Mouse (Mus musculus) kidney, postnatal 0 days (tissue): ENCODE measurements at regions not wholly inside any gene's neighbourhood (a gene's known extent, or its start where the extent isn't known, plus 50 kb on each side); places are given as distances from the start of the nearest gene placed in this dataset.

Experiments
- ATAC-seq: fragments of 200-750 bp; cut with Nextera tagmentation; replicated peaks from 2 replicates; pipeline ENCODE4 v1.8.0; 2017; ENCODE audit warnings: low read depth, moderate number of reproducible peaks, moderate TSS enrichment, moderate library complexity; ENCODE audit not compliant: low FRiP score
- DNase-seq: peaks from one replicate; pipeline ENCODE4 v3.0.0-alpha.2; 2016; ENCODE audit warnings: low spot score
- H3K27ac ChIP-seq: fragments of 300-500 bp; sonication (generic); 2 replicates; pipeline ENCODE4 v1.5.1; 2014; ENCODE audit warnings: mild to moderate bottlenecking
- H3K27me3 ChIP-seq: fragments of 300-500 bp; sonication (generic); 2 replicates; pipeline ENCODE4 v1.6.1; 2014; ENCODE audit warnings: low read length, mixed read lengths; ENCODE audit not compliant: insufficient read depth
- H3K36me3 ChIP-seq: fragments of 300-500 bp; sonication (generic); 2 replicates; pipeline ENCODE4 v1.6.1; 2014; ENCODE audit warnings: low read length, mixed read lengths; ENCODE audit not compliant: insufficient read depth
- H3K4me1 ChIP-seq: fragments of 300-500 bp; sonication (generic); replicated peaks from 2 replicates; pipeline ENCODE4 v1.6.1; 2014; ENCODE audit warnings: antibody characterized with exemption, low read length, mixed read lengths; ENCODE audit not compliant: insufficient read depth
- H3K4me2 ChIP-seq: fragments of 300-500 bp; sonication (generic); 2 replicates; pipeline ENCODE4 v1.6.1; 2014; ENCODE audit warnings: mild to moderate bottlenecking, low read length, moderate library complexity, mixed read lengths
- H3K4me3 ChIP-seq: fragments of 300-500 bp; sonication (generic); replicated peaks from 2 replicates; pipeline ENCODE4 v1.5.1; 2014; ENCODE audit warnings: low read depth, low read length
- H3K9ac ChIP-seq: fragments of 300-500 bp; sonication (generic); 2 replicates; pipeline ENCODE4 v1.6.1; 2014; ENCODE audit warnings: low read depth, low read length
- H3K9me3 ChIP-seq: fragments of 300-500 bp; sonication (generic); replicated peaks from 2 replicates; pipeline ENCODE4 v1.6.1; 2016; ENCODE audit warnings: low read length, inconsistent platforms, mixed read lengths
- CTCF ChIP-seq: IDR thresholded peaks from 2 replicates; pipeline ENCODE4 v1.5.1; 2016; ENCODE audit warnings: antibody characterized with exemption, low read depth, mild to moderate bottlenecking, moderate library complexity
- WGBS: fragments of 180-500 bp; shearing (Covaris S2); extraction: QIAGEN DNeasy Blood & Tissue Kit; methylation state at CpG from one replicate; pipeline ENCODE4 v1.1.7; 2014; 5-methylcytosine and 5-hydroxymethylcytosine counted together

GRCm38 (mm10) chr1:35978116-35978515 is 90.1 kb upstream of the Hs6st1 start:
- WGBS, result 72% methylated on average over 1 of the region's 1 CpGs

GRCm38 (mm10) chr1:35978766-35979165 is 89.4 kb upstream of the Hs6st1 start:
- Histone ChIP-seq H3K9me3 (no peaks in the 10 kb centered on the region), H3K27ac (no peak overlapping the region), H3K27me3 (no peaks in the 10 kb centered on the region), H3K4me3 (no peak overlapping the region), H3K4me2 (no peak overlapping the region), H3K9ac (no peak overlapping the region), H3K4me1 (no peaks in the 10 kb centered on the region; the same call in 1 of the 2 replicates), H3K36me3 (no peaks in the 10 kb centered on the region)
- WGBS, result 69% methylated on average over 4 of the region's 4 CpGs
- ATAC-seq (no peak), DNase-seq (no peak)
- no peak for TF ChIP-seq CTCF

More at GRCm38 (mm10) chr1:35978116-35978515, 90.1 kb upstream of the Hs6st1 start:
- Histone ChIP-seq H3K9ac (no peak overlapping the region), H3K27me3 (no peaks in the 10 kb centered on the region), H3K9me3 (no peaks in the 10 kb centered on the region), H3K4me2 (no peak overlapping the region), H3K4me3 (no peak overlapping the region), H3K36me3 (no peaks in the 10 kb centered on the region), H3K4me1 (no peaks in the 10 kb centered on the region; the same call in 1 of the 2 replicates), H3K27ac (no peak overlapping the region)
- ATAC-seq (no peak), DNase-seq (no peak)
- TF ChIP-seq CTCF, result no peak

- Histone ChIP-seq H3K4me3 (no peak overlapping the region), H3K36me3 (no peaks in the 10 kb centered on the region), H3K4me2 (no peak overlapping the region), H3K27me3 (no peaks in the 10 kb centered on the region), H3K9ac (no peak overlapping the region), H3K27ac (no peak overlapping the region), H3K9me3 (no peaks in the 10 kb centered on the region), H3K4me1 (no peaks in the 10 kb centered on the region)
- no peak for DNase-seq
- WGBS, result 87% methylated on average over 4 of the region's 4 CpGs
- 0 out of 2 replicates have a peak, but pooled peaks have one; percentile 33 for ATAC-seq
- TF ChIP-seq CTCF, result no peak
These were observed 87.0 kb upstream of the Hs6st1 start for GRCm38 (mm10) chr1:35981226-35981625.

- 71% methylated on average over 3 of the region's 3 CpGs for WGBS
- H3K36me3 ChIP-seq, result no peaks in the 10 kb centered on the region
These were observed 84.8 kb upstream of the Hs6st1 start for GRCm38 (mm10) chr1:35983361-35983760.

GRCm38 (mm10) chr1:35985318-35985717 is 82.9 kb upstream of the Hs6st1 start:
- no peak overlapping the region for H3K27ac ChIP-seq
- H3K9ac ChIP-seq, result no peak overlapping the region
- no peaks in the 10 kb centered on the region for H3K4me1 ChIP-seq
- H3K4me2 ChIP-seq, result no peak overlapping the region
- no peak overlapping the region for H3K4me3 ChIP-seq
- no peak for DNase-seq
- no peak for ATAC-seq
- H3K9me3 ChIP-seq, result no peaks in the 10 kb centered on the region; the same call in 1 of the 2 replicates
- H3K27me3 ChIP-seq, result no peaks in the 10 kb centered on the region
- H3K36me3 ChIP-seq, result no peaks in the 10 kb centered on the region
- TF ChIP-seq CTCF, result no peak
- WGBS, result 87% methylated on average over 6 of the region's 6 CpGs

More at GRCm38 (mm10) chr1:35983361-35983760, 84.8 kb upstream of the Hs6st1 start:
- DNase-seq, result no peak
- H3K27me3 ChIP-seq, result no peaks in the 10 kb centered on the region
- H3K9ac ChIP-seq, result no peak overlapping the region
- no peak for TF ChIP-seq CTCF
- ATAC-seq, result no peak
- H3K9me3 ChIP-seq, result no peaks in the 10 kb centered on the region
- H3K27ac ChIP-seq, result no peak overlapping the region
- no peak overlapping the region for H3K4me3 ChIP-seq
- no peak overlapping the region for H3K4me2 ChIP-seq
- H3K4me1 ChIP-seq, result no peaks in the 10 kb centered on the region

- WGBS, result 73% methylated on average over 8 of the region's 8 CpGs
- Histone ChIP-seq H3K9me3 (no peaks in the 10 kb centered on the region; the same call in 1 of the 2 replicates), H3K27ac (no peak overlapping the region), H3K27me3 (no peaks in the 10 kb centered on the region), H3K4me3 (no peak overlapping the region), H3K9ac (no peak overlapping the region), H3K36me3 (no peaks in the 10 kb centered on the region), H3K4me1 (no peaks in the 10 kb centered on the region), H3K4me2 (no peak overlapping the region)
- TF ChIP-seq CTCF, result no peak
- ATAC-seq (no peak), DNase-seq (no peak)
These were observed 81.5 kb upstream of the Hs6st1 start for GRCm38 (mm10) chr1:35986666-35987065.
